Mouse (Mus musculus): ENCODE measurements around the gene Abcc9. TPM values are rescaled to one million over a fixed set of nuclear protein-coding genes. Genes with fewer than 3 reads are reported as not detected.

Abcc9 gene
- not detected for polyA plus RNA-seq (2017; shearing (Covaris generic))

DNA sequence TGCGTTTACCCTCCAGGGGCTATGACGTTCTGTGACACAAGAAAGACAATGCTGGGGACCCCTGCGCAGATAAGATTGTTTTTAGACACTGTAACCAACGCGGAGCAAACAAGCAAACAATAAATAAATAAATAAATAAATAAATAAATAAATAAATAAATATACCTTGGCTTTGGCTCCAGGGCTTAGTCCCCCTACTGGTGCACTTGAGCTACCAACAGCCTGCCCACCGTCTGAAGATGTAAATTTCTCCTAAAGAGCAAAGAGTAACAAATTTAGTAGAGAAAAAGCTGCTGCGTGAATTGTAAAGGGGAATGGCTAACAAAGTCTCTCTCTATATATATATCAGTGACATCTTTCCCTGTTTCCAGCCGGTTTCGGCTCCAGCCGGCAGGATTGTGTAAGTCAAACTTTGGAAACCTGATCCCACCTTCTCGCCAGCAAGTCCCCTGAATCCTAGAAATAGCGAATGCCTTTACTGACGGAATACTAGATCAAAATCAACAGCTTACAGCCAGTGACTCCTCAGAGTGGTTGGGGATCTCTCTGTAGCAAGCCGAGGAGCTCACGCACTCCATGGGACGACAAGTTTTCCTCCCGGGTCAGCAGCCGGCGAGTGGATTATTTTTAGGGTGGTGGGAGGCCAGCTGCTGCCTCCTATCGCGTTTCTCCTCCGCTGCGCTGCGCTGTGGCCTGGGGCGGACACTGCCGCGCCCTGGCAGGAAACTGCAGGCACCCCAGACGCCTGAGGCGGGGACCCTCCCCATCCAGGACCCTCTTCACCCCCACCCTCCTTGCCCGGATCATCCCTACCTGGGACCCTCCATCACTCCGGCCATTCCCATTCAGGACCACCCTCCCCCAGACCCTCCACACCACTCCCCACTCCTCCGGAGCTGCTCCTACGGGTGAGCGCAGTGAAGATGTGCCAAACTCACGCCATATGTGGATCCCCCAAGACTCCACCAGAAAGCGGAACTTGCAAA is at the start of gene Abcc9:
Abcc9 (minus strand) TSS at position 664 of the 986 bp plus-strand sequence.
- no peak for ATAC-seq

GRCm38 (mm10) chr6:142751365-142751764 is 49.2 kb upstream of the Abcc9 start:
- ATAC-seq = no peak

DNA sequence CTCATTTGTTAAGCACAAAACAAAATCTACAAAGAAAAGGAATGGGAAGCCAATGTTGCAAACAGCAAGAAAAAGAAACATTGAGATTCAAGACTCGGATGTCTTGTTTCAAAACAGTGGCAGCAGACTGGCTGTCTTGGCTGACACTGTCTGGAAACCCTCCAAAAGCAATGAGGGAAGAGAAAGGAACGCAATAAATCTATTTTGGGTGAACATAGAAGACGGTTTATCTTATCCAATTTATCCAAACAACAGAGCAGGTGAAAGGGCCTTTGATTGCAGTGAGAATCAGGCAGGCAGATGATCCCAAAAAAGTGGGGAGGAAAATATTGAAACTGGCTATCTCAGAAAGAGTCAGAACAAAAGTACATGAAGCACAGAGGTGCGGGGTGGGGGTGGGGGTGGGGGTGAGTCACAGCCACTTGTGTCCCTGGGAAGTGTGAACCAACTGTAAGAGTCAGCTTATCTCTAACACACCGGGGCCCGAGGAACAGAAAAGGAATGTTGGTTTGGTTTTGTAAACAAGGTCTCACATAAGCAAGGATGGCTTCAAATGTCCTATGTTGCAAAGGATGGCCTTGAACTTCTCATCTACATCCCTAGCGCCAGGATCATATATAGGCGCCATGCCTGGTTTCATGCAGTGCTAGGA is 46.1 kb upstream of the Abcc9 start:
- no peak for ATAC-seq

DNA sequence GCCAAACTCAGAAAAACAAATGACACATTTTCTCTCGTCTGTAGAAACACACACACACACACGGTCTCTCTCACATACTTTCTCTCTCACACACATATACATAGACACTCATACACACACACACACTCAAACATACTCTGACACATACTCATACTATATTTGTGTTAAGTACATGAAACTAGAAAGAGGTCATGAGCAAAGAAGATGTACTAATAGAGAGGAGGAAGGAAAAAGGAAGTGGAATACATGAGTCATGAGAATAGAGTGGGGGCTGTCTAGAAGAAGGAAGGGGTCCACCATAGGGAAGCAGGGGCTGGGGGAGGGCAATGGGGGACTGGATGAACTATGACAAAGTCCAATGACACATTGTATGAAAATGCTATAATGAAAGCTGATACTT is 45.0 kb upstream of the Abcc9 start:
- no peak for ATAC-seq

- ATAC-seq = no peak
Observed at GRCm38 (mm10) chr6:142746765-142747164, 44.6 kb upstream of the Abcc9 start.

- no peak for ATAC-seq
Observed at GRCm38 (mm10) chr6:142745484-142745883, 43.4 kb upstream of the Abcc9 start.

DNA sequence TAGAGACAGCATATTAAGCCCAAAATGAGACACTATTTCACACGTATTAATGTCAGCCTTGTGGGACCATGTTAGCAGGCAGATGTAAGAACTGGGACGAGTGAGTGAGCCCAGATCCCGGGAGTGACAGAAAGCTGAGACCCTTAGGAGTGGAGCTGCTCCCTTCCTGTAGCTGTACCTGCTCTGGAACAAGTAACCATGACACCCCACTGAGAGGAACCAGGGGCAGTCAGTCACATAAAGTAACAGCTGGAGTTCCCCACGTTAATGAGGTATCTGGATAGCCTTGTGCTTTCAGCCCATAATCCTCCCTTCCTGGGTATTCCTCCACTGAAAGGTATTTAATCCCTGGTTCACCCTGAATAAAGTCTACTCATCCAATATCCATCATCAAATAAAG is 41.1 kb upstream of the Abcc9 start:
- ATAC-seq = no peak

- ATAC-seq = no peak
Observed at GRCm38 (mm10) chr6:142741763-142742162, 39.6 kb upstream of the Abcc9 start.

- no peak for ATAC-seq
Observed at GRCm38 (mm10) chr6:142738637-142739036, 36.5 kb upstream of the Abcc9 start.

GRCm38 (mm10) chr6:142738225-142738624 is 36.1 kb upstream of the Abcc9 start:
- ATAC-seq = no peak

DNA sequence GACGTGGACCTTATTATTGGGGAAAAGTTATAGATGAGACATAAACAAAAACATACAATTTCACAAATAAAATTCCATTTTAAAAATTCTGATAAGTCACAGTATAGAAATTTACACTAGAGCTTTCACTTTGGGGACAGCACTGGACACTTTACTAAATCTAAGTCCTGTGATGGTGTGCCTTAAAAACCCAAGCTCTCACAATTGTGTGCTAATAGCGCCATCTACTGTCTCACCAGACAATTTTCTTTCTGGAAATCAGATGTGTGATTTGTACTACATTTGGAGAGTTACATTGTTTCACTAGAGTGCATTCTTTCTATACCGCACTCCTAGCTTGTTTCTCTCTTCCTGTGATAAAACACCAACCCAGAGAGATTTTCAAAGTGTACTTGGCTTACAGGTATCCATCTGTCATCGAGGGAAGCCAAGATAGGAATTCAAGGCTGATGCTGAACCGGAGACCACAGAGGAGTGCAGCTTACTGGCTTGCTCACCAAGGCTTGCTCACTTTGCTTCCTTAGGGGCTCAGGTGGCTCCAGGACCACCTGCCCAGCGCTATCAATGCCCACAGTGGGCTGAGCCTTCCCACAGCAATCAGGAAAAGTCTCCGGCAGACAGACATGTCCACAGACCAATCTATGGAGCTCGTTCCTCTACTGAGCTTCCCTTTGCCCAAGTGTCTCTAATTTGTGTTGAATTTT is 33.3 kb upstream of the Abcc9 start:
- ATAC-seq = peak; percentile 57

DNA sequence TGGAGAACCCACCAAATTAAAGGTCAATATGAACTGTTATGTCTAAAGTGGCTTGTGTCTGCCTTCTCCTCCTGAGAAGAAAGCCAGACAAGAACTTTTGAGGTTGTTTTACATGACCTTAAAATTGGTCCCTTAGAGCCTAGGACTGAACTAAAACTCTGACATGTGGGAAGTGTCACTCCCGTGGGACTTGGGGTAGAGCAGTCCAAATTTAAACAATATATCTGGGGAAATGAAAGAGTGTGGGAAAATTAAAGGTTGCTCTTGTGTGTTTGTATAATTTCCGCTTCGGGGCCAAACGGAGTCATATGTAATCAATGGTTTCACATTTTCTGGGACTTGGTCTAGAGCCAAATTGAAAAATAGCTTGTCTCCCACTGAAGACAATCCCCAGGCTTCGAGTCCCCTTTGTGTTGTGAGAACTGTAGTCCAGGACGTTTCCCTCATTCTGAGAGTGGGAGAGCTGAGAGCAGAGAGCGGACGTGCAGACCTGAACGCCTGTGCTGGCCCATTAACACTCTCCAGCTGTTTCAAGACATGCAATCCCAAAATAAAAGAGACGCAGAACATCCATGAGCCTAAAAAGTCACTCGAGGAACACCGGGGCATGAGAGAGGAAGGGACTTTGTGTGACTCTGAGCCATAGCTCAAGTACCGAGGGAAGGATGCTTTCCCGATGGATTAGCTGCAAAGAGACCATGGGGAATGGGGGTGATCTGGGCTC is 30.6 kb upstream of the Abcc9 start:
- ATAC-seq = no peak

DNA sequence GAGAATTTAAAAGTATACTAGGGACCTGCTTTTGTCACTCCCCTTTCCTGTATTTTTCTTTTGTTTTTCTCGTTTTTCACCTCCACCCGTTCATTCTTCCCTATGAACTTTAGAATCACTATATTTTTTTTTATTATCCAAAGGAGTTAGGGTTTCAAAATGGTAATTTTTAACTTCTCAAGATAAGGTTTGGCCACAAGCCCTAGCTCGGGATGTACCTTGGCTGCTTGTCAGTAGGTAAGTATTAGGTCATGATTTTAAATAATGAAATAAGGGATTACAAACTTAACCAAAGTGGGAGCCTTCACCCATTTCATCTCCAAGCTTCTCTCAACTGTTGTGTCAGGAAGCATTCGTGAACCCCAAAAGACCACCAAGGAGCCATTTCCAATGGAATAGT is 23.9 kb upstream of the Abcc9 start:
- ATAC-seq = no peak

DNA sequence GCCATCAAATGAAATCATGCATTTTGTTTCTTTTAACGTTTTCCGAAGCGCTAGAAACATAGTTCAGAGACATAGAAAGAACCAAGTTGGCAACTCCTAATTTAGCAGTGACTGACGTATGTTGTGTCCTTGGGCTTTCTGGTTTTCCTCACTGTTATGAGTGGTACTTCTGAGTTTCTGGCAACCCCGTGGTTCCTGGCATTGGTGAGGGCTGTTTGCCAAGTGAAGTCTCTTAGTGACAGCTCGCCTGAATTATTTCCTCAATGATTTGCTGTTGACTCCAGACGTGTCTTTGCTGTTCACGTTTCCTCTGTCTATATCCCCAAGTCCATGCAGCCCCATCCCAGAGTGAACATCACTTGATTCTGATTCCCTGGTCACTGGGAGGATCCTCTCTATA is 19.6 kb upstream of the Abcc9 start:
- ATAC-seq = no peak

- ATAC-seq = no peak
Observed at GRCm38 (mm10) chr6:142720641-142721040, 18.5 kb upstream of the Abcc9 start.

GRCm38 (mm10) chr6:142718167-142718566 is 16.1 kb upstream of the Abcc9 start:
- ATAC-seq = no peak

GRCm38 (mm10) chr6:142717186-142717585 is 15.1 kb upstream of the Abcc9 start:
- no peak for ATAC-seq

- no peak for ATAC-seq
Observed at GRCm38 (mm10) chr6:142715026-142715425, 12.9 kb upstream of the Abcc9 start.

DNA sequence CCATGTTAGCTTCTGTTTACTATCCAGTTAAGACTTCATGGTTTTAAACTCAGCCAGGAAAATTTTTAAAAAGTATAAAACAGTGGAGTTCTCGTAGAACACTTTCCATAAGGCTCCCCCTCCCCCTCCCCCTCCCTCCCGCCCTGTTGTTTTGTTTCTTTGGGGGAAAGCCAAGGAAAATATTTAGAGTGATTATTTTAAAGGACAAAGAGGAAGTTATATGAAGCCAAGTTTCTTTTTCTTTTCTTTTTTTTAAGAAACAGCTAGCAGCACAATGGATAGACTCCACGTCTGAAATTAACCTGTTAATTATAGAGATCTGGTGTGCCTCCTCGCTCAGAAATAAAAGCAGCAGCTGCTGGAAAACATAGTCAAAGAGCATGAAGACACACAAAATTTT is 9.0 kb upstream of the Abcc9 start:
- ATAC-seq = no peak

DNA sequence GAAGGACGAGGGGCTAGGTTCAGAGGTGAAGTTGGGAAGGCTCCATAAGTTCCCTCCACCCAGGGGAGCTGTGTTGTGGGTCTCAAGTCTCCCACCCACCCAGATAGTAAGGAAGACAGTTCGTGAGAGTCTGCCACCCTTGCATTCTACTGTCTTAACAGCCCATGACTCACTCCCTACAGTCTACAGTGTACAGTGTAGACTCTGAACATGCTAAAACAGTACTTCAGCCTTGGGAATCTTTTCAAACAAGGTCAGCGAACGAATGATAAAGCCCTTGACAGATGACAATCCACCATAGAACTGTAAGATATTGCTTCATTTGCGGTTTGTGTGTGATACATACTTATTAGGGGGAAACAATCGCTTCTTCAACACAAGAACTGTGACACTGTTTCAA is 8.6 kb upstream of the Abcc9 start:
- no peak for ATAC-seq

GRCm38 (mm10) chr6:142708369-142708768 is 6.3 kb upstream of the Abcc9 start:
- ATAC-seq = no peak

DNA sequence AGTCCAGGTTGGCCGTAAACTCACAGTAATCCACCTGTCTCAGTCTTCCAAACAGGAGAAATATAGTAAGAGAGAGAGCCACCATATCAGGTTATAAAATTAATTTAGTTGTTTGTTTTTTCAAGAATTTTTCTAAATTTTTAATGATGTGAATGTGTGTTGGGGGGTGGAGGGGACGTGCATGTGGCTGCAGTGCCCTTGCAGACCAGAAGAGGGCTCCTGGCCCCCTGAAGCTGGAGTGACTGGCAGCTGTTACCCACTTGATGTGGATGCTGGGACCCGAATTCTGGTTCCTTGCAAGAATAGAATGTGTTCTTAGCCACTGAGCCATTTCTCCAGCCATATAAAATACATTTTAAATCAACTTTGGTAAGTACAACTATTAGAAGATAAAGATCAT is 4.6 kb upstream of the Abcc9 start:
- ATAC-seq = no peak
